Mouse (Mus musculus): Measurements from ENCODE around the gene Idh3a.
A peak's percentile ranks its signal among the peaks of the same experiment; 100 is the strongest.
"Not testable (repeated sequence)": the region's sequence is repeated elsewhere in the genome, so short reads cannot be mapped to it uniquely, and the experiment has no call there.

The Idh3a gene

DNA sequence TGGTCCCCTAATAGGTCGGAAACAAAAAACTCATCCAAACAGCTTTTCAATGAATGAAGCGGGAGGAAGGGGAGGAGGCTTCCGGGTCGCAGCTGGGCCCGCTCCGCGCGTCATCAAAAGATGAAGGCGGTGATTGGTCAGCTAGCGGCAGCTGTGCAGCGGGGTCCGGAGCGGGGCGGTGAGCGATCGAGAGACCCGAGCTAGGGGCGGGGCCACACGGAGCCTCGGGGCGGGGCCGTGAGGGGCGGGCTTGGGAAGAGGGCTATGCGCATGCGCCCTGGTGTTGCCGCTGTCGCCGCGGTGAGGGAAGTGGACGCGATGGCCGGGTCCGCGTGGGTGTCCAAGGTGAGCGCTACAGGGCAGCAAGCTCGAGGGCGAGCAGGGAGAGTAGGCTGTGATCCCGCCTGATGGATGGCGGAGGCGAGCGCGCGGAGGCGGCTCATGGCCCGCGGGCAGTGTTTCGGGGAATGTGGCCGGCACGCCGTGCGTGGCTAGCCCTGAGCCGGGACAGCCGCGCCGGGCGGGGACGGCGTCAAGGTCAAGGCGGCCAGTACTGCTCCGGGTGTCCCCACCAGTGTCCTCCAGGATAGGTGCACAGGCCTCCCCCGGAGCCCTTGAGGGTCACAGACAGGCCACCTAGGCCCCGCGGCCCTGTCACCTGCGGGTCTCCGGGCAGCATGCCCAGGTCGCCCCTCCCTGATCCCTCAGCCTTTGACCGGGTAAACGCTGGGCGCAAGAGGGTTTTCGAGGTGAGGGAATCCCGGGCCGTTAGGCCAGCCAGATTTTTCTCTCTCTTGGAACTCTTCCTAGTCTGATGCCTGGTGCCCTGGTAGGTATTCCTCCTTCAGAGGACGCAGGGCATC, at the start of gene Idh3a:
TSS of gene Idh3a (plus strand) at position 136 of the 863 bp plus-strand sequence.
- peak; percentile 99 for DNase-seq (ENCODE audit: low spot score in 2 of 2)

DNA sequence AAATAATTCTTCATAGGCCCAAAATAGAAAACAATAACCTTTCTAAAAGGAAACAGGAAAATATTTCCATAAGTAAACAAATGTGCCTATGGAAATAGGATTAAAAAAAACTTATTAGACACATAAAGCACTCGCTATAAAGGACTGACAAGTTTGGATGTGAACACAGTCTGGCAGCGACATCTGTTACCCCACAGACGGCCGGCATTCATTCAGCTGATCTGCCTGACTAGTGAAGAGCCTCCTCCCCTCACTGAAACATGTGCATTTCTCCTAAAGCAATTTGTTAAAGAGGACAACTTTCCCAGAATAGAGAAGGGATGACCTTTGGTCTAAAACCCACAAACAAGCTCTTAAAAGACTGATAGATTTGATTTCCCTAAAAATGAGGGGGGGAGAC, 49.1 kb upstream of the Idh3a start:
- peak; percentile 74 to 82 for DNase-seq (ENCODE audit: low spot score in 2 of 2)

DNA sequence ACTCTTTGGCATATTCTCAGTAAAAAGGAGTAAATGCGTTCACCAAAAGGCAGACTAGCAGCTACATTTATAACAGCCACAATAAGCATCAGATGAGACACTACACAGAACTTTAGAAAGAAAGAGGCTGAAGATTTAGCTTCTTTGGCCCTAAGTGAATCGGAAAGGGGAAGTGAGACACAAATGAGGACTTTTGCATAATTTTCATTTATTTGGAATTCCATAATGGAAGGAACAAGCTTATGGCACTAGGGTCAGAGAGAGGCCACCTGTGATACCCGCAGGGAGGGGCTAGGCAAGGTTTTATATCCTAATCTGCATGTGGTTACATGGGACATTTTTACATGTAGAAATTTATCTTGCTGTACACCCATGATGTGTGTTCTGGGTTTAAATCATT, 48.7 kb upstream of the Idh3a start:
- DNase-seq (ENCODE audit: low spot score in 2 of 2): no peak

DNA sequence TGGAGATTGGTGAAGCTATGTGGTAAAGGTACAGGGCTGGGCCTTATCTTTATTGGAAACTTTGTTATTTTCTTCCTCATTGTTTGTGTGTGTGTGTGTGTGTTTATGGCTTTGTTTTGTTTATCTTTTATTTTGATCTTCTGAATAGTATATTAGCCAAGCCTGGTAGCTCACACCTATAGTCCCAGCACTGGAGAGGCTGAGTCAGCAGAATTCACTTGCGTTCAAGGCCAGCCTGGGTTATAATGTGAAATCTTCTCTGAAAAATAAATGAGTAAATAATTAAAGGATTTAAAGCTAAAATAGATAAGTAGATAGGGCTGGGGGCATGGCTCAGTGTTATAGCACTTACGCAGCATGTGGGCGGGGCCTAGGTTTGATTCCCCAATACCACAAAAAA, 47.9 kb upstream of the Idh3a start:
- no peak for DNase-seq (ENCODE audit: low spot score in 2 of 2)

DNA sequence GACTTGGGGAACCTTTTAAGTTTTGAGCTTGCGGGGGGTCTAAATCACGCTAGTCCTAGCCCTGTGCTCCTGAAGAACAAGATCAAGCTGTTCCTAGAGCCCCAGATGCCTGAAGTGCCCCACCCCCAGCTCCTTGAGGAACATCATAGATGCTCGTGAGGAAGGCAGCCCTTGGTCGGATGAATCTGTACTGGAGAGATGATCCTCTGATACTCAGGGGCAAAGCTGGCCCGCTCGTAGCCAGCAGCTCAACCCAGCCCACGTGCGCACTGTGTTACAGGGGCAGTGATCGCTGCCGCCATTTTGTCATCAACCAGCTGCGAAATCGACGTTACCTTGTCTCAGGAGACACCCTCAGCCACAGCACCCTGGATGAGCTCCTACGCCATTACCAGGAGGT, 47.5 kb upstream of the Idh3a start, which contains the start of gene Sh2d7:
TSS of gene Sh2d7 (plus strand) at position 301 of the 400 bp plus-strand sequence.
- DNase-seq (ENCODE audit: low spot score in 2 of 2): no peak

DNA sequence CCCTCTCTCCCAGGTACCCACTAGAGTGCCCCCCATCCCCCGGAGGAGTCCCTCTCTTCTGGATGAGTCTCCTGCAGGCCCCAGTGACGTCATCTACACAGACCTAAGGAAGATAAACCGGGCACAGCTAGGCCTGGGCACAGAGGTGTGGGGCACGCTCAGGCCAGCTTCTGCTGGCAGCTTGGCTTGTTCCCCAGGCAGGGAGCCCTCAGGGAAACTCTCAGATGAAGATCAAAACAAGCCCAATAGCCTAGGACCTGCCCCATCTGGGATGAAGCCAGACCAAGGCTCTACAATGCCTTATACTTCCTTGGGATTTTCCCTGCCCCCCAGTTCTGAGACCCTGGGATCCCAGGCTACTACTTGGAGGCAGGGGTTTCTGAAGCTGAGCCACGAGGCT, 45.3 kb upstream of the Idh3a start:
- DNase-seq (ENCODE audit: low spot score in 2 of 2): no peak

DNA sequence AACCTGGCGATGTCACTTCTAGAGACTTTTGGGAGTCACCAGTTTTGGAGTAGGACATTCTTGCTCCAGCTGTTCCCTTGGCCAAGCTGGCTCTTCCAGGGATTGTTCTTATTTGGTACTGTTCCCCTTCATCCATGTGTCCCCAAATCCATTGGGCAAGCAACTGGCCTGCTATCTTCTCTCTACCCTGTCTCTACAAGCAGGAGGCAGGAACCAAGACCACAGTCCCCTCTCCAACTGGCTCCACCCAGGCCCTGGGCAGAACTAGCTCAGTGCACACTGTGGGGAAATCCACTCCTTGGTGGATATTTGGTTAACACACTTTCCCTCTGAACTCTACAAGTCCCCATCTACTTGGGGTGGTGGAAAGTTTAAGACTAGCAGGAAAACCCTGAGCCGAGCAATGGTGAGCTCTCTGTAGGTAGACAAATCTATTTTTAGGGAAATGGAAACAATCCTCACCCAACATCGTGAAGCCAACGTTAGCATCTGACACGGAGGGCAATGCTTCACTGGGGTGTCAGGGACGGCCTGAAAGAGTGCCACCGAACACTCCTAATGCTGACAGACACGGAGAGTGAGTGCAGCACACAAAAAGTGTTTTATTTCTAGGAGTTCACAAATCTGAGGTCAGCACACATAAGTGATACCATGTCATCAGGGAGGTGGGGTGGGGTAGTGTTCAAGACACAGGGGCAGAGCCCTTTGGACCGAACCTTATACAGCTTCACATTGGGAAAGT, 41.8 kb upstream of the Idh3a start:
- DNase-seq (ENCODE audit: low spot score in 2 of 2): no peak

DNA sequence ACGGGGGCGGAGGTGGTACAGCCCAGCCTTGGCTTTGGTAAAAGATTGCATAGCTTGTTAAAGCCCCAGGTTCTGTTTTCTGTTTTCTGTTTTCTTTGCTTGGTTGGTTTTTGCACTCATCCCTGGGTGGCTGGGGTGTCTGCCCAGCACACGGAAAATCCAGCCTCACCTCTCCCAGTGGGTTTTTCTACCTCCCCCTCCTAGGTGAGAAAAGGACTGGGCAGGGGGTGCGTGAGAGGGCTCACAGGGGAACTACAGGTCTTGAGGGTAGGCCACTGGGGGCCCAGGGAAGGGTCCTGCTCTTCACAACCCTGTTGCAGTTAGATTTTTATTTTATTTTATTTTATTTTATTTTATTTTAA, 41.2 kb upstream of the Idh3a start:
- no peak for DNase-seq (ENCODE audit: low spot score in 2 of 2)

DNA sequence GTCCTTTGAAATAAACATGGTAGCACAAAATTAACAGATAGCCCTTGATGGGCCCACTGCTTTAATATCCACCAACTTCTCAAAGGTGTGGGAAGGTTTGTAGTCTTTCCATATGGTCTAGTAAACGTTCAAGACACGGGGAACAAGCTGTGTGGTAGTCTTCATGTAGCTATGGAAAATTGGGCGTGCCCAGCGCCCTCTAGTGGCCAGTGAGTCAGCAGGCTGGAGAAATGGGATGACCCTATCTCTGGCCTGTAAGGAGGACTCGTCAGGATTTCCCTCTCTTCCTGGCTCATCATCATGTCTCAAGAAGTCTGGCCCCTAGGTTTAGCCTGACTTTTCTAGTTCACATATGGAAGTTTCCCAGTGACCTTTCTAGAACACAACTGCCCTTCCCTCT, 38.6 kb upstream of the Idh3a start:
- peak in 1 of 2 experiments; percentile 58 for DNase-seq (ENCODE audit: low spot score in 2 of 2)

DNA sequence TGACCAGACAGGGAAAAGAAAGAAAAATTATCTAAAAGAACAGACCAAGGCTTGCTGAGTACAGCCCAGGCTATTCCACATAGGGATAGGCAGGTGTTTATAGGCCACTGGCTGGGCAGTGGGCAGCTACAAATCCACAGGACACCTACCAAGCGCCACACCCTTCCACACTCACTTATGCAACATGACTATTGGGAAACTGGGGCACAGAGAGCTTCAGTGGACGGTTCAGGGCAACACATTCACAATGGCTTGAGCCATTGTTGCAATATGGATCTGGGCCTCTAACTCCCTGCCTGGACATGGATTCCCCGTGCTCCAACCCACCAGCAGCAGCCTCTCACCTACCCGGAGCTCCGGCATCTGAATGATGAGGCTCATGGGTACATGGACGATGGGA, 36.7 kb upstream of the Idh3a start:
- no peak for DNase-seq (ENCODE audit: low spot score in 2 of 2)

DNA sequence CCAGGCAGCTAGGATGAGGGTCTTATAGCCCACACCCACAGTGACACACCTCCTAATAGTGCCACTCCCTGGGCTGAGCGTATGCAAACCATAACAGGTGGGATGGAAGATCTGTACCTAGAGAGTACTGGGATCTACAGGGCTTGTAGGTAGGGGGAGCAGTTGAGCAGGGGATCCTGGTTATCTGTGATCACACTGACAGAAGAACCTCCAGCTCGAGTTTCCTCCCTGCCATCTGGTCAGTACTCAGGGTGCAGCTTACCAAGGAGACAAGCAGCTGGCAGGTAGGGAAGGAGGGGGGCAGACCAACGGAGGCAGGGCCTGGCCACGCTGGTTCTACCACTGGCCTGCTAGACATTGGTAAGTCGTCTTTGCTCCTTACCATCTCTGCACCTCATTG, 33.7 kb upstream of the Idh3a start:
- no peak for DNase-seq (ENCODE audit: low spot score in 2 of 2)

DNA sequence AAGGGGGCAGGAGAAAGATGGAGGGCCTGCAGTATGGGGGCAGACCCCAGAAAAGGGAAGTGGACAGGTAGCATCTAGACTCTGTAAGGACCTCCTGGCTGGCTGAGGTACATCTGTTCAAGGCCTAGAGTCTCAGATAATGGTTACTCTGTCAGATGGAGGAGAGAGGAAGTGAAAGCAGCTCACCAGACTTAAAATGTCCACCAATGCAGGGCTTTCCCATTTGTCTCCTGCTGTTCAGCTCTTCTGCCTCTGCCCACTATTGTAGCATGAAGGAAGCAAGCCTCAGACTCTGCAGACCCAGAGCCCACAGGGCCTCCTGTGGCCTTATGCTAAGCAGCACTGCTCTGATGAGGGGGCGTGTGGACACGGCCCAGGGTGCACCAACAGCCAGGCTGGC, 31.1 kb upstream of the Idh3a start:
- DNase-seq (ENCODE audit: low spot score in 2 of 2): no peak

DNA sequence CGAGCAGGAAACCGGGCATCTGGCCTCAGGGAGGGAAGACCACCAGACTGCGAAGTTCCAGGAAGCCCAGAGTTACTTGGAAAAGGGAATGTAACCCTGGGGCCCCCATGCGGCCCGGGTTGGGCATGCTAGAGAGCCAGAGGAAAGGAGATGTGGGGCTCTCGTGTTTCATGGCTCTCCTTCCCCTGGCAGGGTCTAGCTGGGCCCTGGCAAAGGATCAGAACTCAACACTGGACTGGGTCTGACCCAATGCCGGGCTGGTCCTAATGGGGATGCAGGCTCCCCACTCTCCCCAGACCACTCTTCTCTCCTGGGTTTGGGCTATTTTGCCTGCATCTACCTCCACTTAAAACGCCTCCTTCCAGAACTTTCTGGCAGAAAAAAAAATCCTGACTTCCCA, 27.4 kb upstream of the Idh3a start:
- no peak for DNase-seq (ENCODE audit: low spot score in 2 of 2)

DNA sequence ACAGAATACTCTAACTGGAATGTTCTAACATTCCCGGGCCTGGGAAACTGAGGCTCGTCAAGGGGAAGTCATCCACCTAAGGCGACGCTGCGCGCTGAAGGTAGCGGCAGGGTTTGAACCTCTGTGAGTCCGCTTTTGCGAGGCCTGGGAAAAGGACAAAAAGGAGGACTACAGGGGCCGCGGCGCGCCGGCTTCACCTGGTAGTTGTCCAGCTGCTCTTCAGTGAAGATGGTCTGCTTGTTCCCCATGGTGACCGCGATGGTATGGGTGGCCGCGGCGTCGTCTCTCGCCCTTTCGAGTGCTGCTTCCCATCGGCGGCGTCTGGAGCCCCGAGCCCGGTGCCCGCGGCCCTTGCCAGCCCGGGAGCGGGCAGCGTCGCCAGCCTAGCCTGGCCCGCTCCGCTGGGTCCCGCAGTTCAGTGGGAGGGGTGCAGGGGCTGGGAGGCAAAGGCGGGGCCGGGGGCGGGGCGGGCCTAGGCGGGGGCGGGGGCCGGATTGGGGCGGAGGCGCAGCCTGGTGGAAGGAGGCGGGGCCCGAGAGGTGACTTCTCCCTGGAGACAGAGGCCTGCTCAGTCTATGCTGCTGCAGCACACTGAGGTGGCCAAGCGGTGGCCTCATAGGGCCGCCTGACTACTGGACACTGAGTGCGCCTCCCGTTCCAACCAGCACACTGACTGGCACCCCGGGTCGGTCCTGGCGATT, 26.2 kb upstream of the Idh3a start, which contains the start of gene Cib2:
TSS of gene Cib2 (minus strand) at position 448 of the 701 bp plus-strand sequence.
- DNase-seq (ENCODE audit: low spot score in 2 of 2): peak; percentile 84 to 87

DNA sequence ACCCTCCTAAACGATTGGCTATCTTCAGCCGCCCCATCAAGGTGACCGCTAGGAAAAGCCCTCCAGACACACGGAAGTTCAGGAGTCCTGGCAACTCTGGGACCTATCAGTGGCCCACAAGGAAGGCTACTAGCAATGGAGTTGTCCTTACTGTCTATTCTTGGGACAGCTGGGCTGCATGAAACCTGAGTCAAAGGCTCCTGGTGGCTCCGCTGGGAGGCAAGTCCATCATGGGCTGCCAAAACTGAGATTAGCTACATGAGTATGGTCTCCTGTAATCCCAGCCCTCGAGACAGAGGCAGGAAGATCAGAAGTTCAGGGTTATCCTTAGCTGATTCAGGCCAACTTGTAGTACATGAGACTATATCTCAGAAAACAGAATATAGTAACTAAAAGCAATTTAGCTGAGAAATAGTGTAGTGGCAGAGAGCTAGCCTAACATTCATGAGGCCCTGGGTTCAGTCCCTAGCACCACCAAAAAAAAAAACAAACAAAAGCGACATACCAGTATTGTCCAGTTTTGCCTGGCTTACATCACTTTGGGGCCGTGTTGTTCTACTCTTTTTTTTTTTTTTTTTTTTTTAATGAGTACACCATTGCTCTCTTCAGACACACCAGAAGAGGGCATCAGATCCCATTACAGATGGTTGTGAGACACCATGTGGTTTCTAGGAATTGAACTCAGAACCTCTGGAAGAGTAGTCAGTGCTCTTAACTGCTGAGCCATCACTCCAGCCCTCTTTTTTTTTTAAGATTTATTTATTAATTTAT, 25.1 kb upstream of the Idh3a start:
- no peak for DNase-seq (ENCODE audit: low spot score in 2 of 2)

DNA sequence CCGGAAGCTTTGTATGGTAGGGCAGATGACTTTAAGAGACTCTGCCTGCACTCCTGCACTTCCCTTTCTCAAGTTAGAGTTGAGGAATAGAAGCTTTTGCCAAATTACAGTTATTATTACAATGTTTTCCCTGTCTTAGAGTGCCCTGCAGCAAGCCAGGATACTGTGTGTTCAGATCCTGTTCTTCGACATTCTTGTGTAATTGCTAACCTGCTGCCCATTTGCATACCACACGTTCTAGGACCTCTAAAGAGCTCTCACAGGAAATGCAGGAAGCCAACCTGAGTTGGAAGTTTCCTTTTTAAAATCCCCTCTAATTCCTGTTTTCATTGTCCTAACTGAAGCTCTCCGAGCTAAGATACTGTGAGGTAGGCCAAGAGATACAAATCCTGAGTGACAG, 19.2 kb upstream of the Idh3a start:
- no peak for DNase-seq (ENCODE audit: low spot score in 2 of 2)

DNA sequence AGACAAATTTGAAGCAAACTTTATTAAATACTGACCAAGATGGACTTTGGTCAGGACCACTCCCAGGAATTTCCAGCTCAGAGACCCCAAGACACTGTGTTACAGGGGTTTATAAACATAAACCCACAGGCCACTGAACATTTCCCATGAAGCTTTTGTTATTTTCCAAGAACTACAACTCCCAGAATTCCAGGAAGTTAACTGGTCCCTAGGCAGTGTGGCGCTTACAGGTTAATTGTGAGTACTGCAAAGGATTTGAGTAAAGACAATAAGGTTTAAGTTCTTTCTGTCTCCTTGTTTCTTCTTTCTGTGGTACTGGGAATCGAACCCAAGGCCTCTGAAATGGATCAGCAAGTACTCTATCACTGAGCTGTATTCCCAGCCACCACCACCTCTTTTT, 17.4 kb upstream of the Idh3a start:
- DNase-seq (ENCODE audit: low spot score in 2 of 2): no peak

DNA sequence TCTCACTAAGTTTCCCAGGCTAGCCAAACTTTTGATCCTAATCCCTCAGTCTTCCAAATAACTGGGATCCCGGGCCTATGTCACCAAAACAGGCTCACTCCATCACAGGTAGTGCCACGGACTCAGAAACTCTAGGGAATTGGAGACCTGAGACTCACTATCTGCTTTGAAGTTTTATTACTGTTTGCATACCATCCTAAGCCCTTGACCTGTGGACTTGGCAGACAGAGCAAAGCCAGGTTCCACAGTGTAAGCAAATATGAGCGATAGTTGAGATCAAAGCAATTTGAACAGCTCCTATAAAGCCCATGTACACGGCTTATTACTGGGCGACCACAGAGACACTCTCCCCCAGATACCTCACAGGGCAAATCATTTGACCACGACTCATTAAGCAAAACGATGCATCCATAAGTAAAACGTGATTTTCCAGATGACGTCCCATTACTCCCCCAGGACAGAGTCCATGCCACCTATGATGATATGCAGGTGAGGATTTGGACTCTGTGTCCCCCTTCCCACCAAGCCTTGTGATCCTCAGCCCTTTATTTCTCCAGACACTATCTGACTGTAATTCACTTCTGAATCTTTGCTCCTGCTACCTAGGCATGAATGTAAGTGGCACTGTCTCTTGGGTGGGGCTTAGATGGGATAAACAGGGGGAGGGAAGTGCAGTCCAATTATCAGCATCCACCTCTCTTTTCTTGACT, 14.8 kb upstream of the Idh3a start:
- no peak for DNase-seq (ENCODE audit: low spot score in 2 of 2)

DNA sequence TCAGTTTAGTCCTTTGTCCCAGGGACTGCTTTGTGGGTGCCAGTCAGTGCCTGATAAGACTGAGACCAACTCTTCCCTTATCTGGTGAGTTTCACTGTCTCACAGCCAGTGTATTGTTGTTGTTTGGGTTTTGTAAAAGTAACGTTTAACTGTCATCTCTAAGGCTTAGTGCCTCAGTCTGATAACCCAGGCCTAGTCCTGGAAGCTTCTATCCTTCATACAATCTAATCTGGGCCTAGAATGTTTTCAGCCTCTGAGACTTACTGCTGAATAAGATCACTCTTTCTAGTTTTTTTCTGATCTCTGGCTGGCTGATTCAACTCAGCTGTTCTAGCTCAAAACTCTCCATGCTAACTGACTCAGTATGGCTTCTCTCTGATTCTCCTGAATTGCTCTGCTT, 2.4 kb upstream of the Idh3a start:
- no peak for DNase-seq (ENCODE audit: low spot score in 2 of 2)

DNA sequence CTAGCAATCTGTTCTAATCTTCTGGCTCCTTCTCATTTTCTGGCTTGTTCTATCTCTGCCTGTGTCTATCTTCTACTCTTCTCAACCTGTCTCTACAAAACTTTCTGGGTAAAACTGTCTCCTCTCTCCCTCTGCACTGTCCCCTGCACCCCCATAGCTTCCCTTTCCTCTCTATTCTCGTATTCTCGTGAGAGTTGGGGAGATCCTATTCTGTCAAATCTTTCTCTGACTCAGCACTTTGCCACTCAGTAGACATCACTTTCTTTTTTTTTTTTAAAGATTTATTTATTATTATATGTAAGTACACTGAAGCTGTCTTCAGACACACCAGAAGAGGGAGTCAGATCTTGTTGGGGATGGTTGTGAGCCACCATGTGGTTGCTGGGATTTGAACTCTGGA, 2.0 kb upstream of the Idh3a start:
- not testable (repeated sequence) for DNase-seq (ENCODE audit: low spot score in 2 of 2)

DNA sequence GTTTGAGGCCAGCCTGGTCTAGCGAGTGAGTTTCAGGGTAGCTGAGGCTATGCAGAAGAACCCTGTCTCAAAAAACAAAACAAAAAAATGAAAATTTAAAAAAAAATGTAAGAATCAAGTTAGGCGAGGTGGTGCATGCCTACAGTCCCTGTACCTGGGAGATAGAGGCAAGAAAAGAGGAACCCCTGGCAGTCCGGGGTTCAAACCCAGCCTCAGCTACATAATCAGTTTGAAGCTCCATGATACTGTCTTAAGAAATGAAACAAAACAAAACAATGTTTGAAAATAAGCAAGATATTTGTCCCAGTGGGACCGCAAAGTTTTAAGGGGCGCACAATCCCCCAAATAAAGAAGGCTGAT, 315 bp upstream of the Idh3a start:
- no peak for DNase-seq (ENCODE audit: low spot score in 2 of 2)
